Mouse (Mus musculus) NIH3T3 (cell line): ENCODE results near the gene Hist1h2bj.

Source experiments
- DNase-seq: peaks from one replicate; pipeline ENCODE4 v3.0.0-alpha.2; 2012; ENCODE audit warnings: low read depth

Hist1h2bj gene

GRCm38 (mm10) chr13:22015479-22016450 is 27.2 kb upstream of the Hist1h2bj start:
- DNase-seq = peak; percentile 86

DNA sequence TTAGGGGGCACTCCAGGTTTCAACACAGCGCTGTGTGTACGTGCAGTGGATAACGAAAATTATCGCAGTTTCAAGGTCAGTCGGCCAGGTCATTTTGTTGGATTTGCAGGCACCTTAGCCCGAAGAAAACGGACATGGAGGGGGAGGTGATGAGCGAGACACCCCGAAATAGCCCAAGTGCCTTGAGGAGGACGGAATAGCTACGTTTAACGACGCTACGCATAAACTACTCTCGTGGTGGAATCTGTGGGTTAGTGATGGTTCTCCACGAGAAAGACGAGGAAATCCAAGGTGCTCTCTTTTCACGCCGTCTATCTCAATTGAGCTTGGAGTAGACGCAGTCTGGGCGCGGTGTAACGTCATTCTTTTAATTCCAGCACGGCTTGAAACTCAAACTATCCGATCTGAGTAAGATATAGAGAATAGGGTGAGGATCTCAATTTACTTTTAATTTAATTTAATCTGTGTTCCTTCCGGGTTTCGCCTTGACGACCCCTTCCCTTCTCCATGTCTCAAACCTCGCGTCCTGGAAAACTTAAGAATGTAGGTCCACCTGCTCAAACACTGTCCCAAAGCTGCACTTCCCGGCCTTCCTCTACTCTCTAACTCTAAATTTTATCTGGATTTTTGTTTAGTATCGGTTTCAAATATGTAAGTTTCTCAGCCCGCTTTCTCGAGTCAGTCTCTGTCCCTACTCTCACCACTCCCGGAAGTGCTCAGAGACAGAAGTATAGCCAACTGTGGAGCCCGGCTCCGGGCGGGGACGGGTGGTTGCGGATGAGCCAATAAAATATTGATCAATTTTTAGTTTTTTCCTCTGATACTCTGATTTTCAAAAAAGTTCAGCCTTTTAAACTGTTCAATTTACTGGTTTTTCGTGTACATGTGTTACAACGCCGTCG is 22.8 kb upstream of the Hist1h2bj start:
- peak; percentile 50 for DNase-seq

- DNase-seq = peak; percentile 81
These were observed 22.1 kb upstream of the Hist1h2bj start for GRCm38 (mm10) chr13:22020901-22021339.

- DNase-seq = no peak
These were observed 21.4 kb upstream of the Hist1h2bj start for GRCm38 (mm10) chr13:22021581-22021980.

- peak; percentile 91 for DNase-seq
These were observed 20.8 kb upstream of the Hist1h2bj start for GRCm38 (mm10) chr13:22022241-22022640.

DNA sequence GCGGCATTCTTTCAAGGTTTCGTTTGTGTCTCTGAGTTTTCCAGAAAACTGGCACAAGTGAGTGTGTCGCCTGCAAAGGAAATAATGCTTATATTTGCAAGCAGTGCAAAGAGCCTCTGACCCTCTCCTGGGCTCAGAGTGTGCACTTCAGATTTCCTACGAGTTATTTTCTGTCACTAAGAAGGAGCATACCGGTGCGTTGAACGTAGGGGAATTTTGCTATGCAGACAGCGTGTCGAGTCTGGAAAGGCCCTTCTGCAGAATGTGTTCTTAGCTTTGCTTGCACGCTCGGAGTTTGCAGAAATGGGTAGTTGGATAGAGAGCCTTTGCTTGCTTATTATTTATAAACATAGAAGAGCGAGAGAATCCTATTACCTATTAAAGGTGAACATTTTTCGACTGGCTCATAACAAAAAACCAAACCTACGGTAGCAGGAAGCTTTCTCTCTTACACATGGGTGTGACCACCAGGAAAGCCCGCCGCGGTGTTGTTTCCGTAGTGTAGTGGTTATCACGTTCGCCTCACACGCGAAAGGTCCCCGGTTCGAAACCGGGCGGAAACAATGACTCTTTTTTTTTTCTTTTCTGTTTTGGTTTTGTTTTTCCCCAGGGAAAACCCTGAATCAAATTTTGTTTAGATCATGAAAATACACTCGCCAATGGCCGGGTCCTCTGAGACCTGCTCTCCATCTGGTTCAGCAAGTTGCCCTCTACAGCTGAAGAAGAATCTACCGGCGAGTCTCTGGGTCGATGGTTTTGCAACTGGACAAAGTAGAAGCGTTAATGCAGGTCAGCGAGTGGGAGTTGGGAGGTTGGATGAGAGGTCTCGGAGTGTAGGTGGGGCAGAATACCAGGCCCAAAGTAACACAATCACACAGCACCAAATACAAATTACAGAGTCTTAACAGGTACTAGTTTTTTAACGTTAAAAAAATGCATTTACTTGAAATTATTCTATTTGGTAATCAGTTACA is 16.7 kb upstream of the Hist1h2bj start:
- DNase-seq = peak; percentile 88

GRCm38 (mm10) chr13:22028673-22029460 is 14.1 kb upstream of the Hist1h2bj start:
- peak; percentile 95 for DNase-seq

DNA sequence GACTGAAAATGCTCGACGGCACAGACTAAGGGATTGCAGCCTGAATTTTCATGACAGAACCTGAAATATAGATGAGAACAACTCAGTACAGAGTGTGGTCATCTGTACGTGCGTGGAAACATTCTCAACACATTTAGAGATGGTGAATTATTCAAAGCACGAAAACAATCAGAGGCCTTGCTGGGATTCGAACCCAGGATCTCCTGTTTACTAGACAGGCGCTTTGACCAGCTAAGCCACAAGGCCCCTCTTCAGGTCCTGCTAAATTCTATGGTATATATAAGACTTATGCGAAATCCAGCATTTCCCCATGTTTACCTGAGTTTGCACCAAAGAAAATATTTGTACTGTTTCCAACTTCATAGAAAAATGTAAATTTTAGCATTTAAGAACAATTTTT is 13.1 kb upstream of the Hist1h2bj start:
- DNase-seq = peak; percentile 30

- DNase-seq = peak; percentile 74
These were observed 12.5 kb upstream of the Hist1h2bj start for GRCm38 (mm10) chr13:22030493-22030892.

DNA sequence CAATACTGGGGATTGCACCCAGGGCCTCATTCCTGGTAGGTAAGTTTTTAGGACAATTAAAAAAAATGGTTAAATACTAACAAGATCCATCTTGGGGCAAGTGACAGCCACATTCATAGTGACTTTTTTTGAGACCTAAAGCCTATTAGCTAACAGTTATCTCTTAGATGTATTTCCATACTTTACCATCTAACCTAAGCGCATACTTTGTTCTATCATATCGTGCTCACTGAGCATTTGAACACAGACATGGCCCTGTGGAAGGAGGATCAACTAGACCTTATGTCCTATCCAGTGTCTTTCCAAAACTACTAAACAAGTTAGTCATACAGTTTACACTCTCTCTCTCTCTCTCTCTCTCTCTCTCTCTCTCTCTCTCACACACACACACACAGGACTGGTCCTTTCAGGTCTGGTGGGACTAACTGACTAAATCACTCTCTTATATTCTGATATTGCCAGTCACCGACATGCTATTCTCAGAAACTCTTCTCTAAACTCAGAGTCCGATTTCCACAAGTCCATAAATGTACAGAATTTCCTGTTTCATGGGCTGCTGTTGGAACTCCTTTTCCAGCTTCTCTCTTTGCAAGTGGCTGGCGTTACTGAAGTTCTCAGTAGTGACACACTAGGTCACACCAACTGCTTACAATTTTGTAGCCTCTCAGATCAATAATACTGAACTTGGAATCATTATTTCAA is 9.1 kb upstream of the Hist1h2bj start:
- DNase-seq = no peak

GRCm38 (mm10) chr13:22034443-22035266 is 8.4 kb upstream of the Hist1h2bj start:
- DNase-seq = peak; percentile 29

DNA sequence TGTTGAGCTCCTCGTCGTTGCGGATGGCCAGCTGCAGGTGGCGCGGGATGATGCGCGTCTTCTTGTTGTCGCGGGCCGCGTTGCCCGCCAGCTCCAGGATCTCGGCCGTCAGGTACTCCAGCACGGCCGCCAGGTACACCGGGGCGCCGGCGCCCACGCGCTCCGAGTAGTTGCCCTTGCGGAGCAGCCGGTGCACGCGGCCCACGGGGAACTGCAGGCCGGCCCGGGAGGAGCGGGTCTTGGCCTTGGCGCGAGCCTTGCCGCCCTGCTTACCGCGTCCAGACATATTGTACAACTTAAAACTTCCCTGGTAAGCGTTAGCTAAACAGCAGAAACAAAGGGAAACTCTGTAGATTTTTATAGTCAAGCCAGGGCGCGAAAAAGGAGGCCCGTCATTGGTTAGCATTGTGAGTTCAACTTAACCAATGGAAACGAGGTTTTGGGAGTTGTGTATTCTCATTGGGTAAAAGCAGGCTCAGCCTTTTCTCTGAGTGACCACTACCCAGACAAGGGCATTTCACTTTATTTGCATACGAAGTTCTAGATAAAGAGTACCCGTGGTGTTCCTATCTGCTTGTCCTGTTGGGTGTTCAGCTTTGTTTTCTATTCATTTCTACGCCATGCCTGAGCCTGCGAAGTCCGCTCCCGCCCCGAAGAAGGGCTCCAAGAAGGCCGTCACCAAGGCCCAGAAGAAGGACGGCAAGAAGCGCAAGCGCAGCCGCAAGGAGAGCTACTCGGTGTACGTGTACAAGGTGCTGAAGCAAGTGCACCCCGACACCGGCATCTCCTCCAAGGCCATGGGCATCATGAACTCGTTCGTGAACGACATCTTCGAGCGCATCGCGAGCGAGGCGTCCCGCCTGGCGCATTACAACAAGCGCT is 7.5 kb upstream of the Hist1h2bj start, which contains the start of the genes Hist1h2ah and Hist1h2bk:
Gene Hist1h2ah (minus strand): TSS at position 302 of the 882 bp plus-strand sequence.
Gene Hist1h2bk (plus strand): TSS at position 604 of the 882 bp plus-strand sequence.
- peak; percentile 91 for DNase-seq

- no peak for DNase-seq
These were observed 6.7 kb upstream of the Hist1h2bj start for GRCm38 (mm10) chr13:22036149-22036956.

DNA sequence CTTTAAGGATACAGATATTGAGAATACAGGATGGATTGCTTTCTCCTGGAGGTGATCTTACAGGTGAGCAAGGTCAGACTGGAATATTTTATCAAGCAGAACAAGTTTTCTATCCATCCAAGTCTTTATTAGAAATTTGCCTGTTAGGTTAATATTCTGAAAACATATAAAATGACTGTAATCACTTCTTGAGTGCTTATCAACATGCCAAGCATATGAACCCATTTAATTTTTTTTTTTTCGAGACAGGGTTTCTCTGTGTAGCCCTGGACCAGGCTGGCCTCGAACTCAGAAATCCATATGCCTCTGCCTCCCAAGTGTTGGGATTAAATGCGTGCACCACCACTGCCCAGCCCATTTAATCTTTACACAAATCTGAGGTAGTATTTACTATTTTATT is 6.0 kb upstream of the Hist1h2bj start:
- DNase-seq = no peak

- no peak for DNase-seq
These were observed 5.6 kb upstream of the Hist1h2bj start for GRCm38 (mm10) chr13:22037415-22037814.

DNA sequence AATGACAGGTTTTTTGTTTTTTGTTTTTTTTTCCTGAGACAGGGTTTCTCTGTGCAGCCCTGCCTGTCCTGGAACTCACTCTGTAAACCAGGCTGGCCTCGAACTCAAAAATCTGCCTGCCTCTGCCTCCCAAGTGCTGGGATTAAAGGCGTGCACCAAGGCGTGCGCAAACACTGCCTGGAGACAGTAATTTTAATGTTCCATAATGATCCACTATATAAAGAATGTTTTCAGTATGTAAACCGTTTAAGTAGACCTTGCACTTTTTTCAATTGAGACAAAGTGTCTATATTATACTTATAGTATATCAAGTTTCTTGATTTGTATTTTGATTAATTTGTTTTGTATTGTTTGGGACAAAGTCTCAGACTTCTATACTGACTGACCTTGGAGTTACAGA is 3.6 kb upstream of the Hist1h2bj start:
- DNase-seq = no peak

GRCm38 (mm10) chr13:22039951-22040463 is 3.0 kb upstream of the Hist1h2bj start:
- DNase-seq = no peak
